Mouse (Mus musculus) forebrain, postnatal 0 days (tissue): ENCODE data around the gene Srp9. TPM values are rescaled to one million over a fixed set of nuclear protein-coding genes. Genes with fewer than 3 reads are reported as not detected.
A peak's percentile ranks its signal among the peaks of the same experiment; 100 is the strongest.

Experiments used
- ATAC-seq: fragments of 200-750 bp; cut with Nextera tagmentation; 2 replicates; pipeline ENCODE4 v1.8.0; 2017; ENCODE audit warnings: mild to moderate bottlenecking, moderate library complexity
- DNase-seq: peaks from one replicate; pipeline ENCODE4 v3.0.0-alpha.2; 2015
- H3K27ac ChIP-seq: fragments of 300-500 bp; sonication (generic); 2 replicates; pipeline ENCODE4 v1.5.1; 2014; ENCODE audit warnings: low read depth, mild to moderate bottlenecking, antibody characterized with exemption, low read length, moderate library complexity, mixed read lengths
- H3K27me3 ChIP-seq: fragments of 300-500 bp; sonication (generic); 2 replicates; pipeline ENCODE4 v1.6.1; 2014; ENCODE audit warnings: mild to moderate bottlenecking, low read length, mixed read lengths; ENCODE audit not compliant: insufficient read depth
- H3K36me3 ChIP-seq: fragments of 300-500 bp; sonication (generic); 2 replicates; pipeline ENCODE4 v1.6.1; 2014; ENCODE audit warnings: mild to moderate bottlenecking, moderate library complexity; ENCODE audit not compliant: insufficient read depth
- H3K4me1 ChIP-seq: fragments of 300-500 bp; sonication (generic); 2 replicates; pipeline ENCODE4 v1.6.1; 2014; ENCODE audit warnings: antibody characterized with exemption; ENCODE audit not compliant: insufficient read depth
- H3K4me2 ChIP-seq: fragments of 300-500 bp; sonication (generic); 2 replicates; pipeline ENCODE4 v1.6.1; 2014; ENCODE audit warnings: low read depth, mild to moderate bottlenecking, moderate library complexity
- H3K4me3 ChIP-seq: fragments of 300-500 bp; sonication (generic); 2 replicates; pipeline ENCODE4 v1.5.1; 2014; ENCODE audit warnings: low read depth, low read length, mixed read lengths
- H3K9ac ChIP-seq: fragments of 300-500 bp; sonication (generic); 2 replicates; pipeline ENCODE4 v1.6.1; 2014; ENCODE audit warnings: mild to moderate bottlenecking
- H3K9me3 ChIP-seq: fragments of 300-500 bp; sonication (generic); 2 replicates; pipeline ENCODE4 v1.6.1; 2016; ENCODE audit warnings: low read length
- CTCF ChIP-seq: sonication (generic); IDR thresholded peaks from 2 replicates; pipeline ENCODE4 v1.5.1; 2016; ENCODE audit warnings: antibody characterized with exemption, control low read depth, low read depth
- WGBS: fragments of 180-500 bp; shearing (Covaris S2); extraction: QIAGEN DNeasy Blood & Tissue Kit; methylation state at CpG from one replicate; pipeline ENCODE4 v1.1.7; 2014; 5-methylcytosine and 5-hydroxymethylcytosine counted together
- polyA plus RNA-seq: library from polyadenylated mRNA; unstranded; fragments of >200 nt; fragmentation: Nextera tagmentation; extraction: Ambion mirVana; gene quantifications from 2 replicates; pipeline ENCODE4 v1.2.1, GENCODE M21; 2015
- total RNA-seq: library from RNA; depleted of rRNA; stranded (reverse); fragments of >200 nt; gene quantifications from 2 replicates; pipeline ENCODE4 v1.2.3, GENCODE M21; 2014

The Srp9 gene
- total and polyA plus RNA-seq, 2 experiments from 2014 or later = 82.9 to 150 TPM

DNA sequence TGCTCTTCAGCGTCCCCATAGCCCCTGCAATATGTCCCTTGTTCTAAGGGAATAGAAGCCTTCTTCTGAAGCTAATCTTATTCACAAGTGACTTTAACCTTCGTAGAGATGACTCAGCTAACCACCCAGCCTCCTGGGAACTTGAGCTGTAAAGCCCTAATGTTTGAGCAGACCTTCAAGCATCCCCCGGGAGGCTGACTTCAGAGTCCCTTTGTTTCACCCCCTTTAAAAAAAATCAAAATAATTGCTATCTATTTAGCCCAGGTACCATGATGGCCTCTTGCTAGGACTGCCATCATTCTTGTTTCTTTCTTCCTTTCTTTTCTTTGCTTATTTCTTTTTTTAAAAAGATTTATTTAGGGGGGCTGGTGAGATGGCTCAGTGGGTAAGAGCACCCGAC, 2.1 kb upstream of the Srp9 start:
- no peak for TF ChIP-seq CTCF
- Histone ChIP-seq H3K4me2 (no peak overlapping the region), H3K27me3 (no peaks in the 10 kb centered on the region), H3K9ac (no peak overlapping the region), H3K9me3 (no peaks in the 10 kb centered on the region), H3K36me3 (no peaks in the 10 kb centered on the region), H3K27ac (no peak overlapping the region), H3K4me1 (peaks cover 7% of the 10 kb centered on the region), H3K4me3 (no peak overlapping the region)
- 82% methylated on average over 4 of the region's 4 CpGs for WGBS
- ATAC-seq = no peak
- DNase-seq = no peak

GRCm38 (mm10) chr1:182124924-182125368, 409 bp downstream of the Srp9 start:
- peaks cover 7% of the 10 kb centered on the region for H3K4me1 ChIP-seq
- peak overlapping the region; percentile 86 for H3K27ac ChIP-seq
- no peaks in the 10 kb centered on the region for H3K27me3 ChIP-seq
- H3K4me3 ChIP-seq = peak overlapping the region; percentile 75
- peak overlapping the region; percentile 84 for H3K9ac ChIP-seq
- 2% methylated on average over 33 of the region's 33 CpGs for WGBS
- no peaks in the 10 kb centered on the region for H3K9me3 ChIP-seq
- peaks cover 7% of the 10 kb centered on the region; the same call in 1 of the 2 replicates for H3K36me3 ChIP-seq
- H3K4me2 ChIP-seq = peak overlapping the region; percentile 49
- DNase-seq (peak; percentile 88), ATAC-seq (peak; percentile 98)
- no peak for TF ChIP-seq CTCF

DNA sequence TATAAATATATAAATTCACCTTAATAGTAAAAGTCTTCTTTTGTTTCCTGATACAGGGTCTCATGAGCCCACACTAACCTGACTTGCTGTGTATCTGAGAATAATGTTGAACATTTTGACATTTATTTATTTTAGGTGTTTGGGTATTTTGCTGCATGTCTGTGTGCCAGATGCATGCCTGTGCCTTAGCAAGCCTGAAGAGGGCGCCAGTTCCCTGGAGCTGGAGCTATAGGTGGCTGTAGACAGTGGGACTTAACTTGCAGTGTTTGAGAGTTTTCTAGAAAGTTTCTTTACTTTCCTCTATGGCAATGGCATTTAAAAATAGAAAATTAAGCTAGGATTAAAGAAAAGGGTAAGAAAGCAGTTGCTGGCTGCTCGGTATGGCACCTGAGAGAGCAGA, 6.3 kb downstream of the Srp9 start:
- Histone ChIP-seq H3K9ac (no peak overlapping the region), H3K27ac (no peak overlapping the region), H3K4me2 (no peak overlapping the region), H3K36me3 (peaks cover 13% of the 10 kb centered on the region), H3K27me3 (no peaks in the 10 kb centered on the region), H3K4me1 (peaks cover 3% of the 10 kb centered on the region), H3K4me3 (no peak overlapping the region), H3K9me3 (no peaks in the 10 kb centered on the region)
- DNase-seq (peak; percentile 48), ATAC-seq (no peak)
- WGBS = 51% methylated on average over 2 of the region's 2 CpGs
- TF ChIP-seq CTCF = peak; percentile 74

GRCm38 (mm10) chr1:182137204-182138125, 12.9 kb downstream of the Srp9 start:
- ATAC-seq = no peak
- no peaks in the 10 kb centered on the region for H3K36me3 ChIP-seq
- no peak overlapping the region; the same call in 1 of the 2 replicates for H3K9ac ChIP-seq
- no peak for TF ChIP-seq CTCF
- no peaks in the 10 kb centered on the region for H3K4me1 ChIP-seq
- H3K4me3 ChIP-seq = no peak overlapping the region
- no peaks in the 10 kb centered on the region for H3K27me3 ChIP-seq
- H3K4me2 ChIP-seq = no peak overlapping the region
- WGBS = 77% methylated on average over 27 of the region's 28 CpGs
- no peak for DNase-seq
- no peaks in the 10 kb centered on the region for H3K9me3 ChIP-seq
- no peak overlapping the region for H3K27ac ChIP-seq

DNA sequence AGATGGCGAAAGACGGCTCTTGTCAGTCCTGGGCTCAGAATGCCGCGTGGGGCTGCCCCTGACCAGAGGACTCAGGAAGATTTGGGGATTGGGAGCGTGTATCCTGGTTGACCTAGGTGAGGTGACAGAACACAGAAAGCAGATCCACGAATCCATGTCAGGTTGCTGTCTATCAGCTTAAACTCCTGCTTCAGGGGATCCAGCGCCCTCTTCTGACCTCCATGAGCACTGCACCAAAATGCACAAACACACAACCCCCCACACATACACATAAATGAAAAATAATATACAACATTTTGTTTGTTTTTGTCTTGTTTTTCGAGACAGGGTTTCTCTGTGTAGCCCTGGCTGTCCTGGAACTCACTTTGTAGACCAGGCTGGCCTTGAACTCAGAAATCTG, 13.6 kb downstream of the Srp9 start:
- DNase-seq (no peak), ATAC-seq (no peak)
- TF ChIP-seq CTCF = 0 out of 2 replicates have a peak, but pooled peaks have one; percentile 11
- Histone ChIP-seq H3K9ac (no peak overlapping the region), H3K4me3 (no peak overlapping the region), H3K27me3 (no peaks in the 10 kb centered on the region), H3K27ac (no peak overlapping the region), H3K9me3 (no peaks in the 10 kb centered on the region), H3K36me3 (no peaks in the 10 kb centered on the region), H3K4me1 (no peaks in the 10 kb centered on the region), H3K4me2 (no peak overlapping the region)
- WGBS = 76% methylated on average over 8 of the region's 8 CpGs

DNA sequence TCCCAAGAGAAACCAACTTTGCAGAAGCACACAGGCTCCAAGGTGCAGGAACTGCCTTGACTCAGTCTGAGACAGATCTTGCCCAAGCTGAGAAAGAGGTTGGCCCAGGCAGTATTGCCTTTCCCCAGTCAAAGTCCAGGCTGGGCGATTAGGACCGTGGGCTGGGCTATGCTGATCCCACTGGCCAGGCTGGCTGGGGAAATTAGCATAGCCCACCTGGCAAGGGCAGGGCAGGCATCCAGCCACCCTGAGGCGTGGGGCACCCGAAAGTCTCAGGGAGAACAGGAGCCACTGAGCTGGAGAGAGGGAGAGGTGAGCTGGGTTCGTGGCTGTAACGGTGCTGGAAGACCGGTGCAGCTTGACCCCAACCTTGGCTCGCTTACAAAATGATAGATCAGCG, 15.4 kb downstream of the Srp9 start:
- H3K4me3 ChIP-seq = no peak overlapping the region
- no peak overlapping the region for H3K9ac ChIP-seq
- H3K4me1 ChIP-seq = no peaks in the 10 kb centered on the region
- H3K27ac ChIP-seq = no peak overlapping the region
- H3K4me2 ChIP-seq = no peak overlapping the region
- ATAC-seq (no peak), DNase-seq (no peak)
- H3K36me3 ChIP-seq = no peaks in the 10 kb centered on the region
- H3K9me3 ChIP-seq = no peaks in the 10 kb centered on the region
- H3K27me3 ChIP-seq = no peaks in the 10 kb centered on the region
- 42% methylated on average over 9 of the region's 9 CpGs for WGBS
- TF ChIP-seq CTCF = no peak

DNA sequence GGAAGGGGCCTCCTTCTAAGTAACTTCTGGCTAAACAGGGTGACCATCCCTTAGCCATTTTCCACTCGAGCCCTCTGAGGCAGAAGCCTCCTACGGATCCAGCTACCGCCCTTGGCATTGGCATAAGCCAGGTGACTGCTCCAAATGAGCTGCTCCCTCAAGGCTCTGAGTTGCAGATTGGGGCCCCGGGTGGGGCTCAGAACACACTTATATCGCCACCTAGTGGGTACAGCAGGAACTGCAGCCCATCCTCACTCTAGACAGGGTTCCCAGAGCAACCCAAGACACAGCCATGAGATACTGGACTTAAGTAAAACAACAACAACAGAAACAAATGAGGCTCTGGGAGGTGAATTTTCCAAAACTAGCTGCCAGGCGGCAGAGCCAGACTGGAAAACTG, 15.8 kb downstream of the Srp9 start:
- Histone ChIP-seq H3K9me3 (no peaks in the 10 kb centered on the region), H3K27me3 (no peaks in the 10 kb centered on the region), H3K4me3 (no peak overlapping the region), H3K4me2 (no peak overlapping the region), H3K4me1 (no peaks in the 10 kb centered on the region), H3K36me3 (no peaks in the 10 kb centered on the region), H3K27ac (no peak overlapping the region), H3K9ac (no peak overlapping the region)
- WGBS = 4% methylated on average over 6 of the region's 6 CpGs
- ATAC-seq (peak; percentile 72), DNase-seq (peak; percentile 81)
- TF ChIP-seq CTCF = peak; percentile 90
